8 mouse cellular contexts compared by ENCODE assay signal in genomic region chr3:89227307-89228179, GRCm38 (mm10). TPM values are rescaled to one million over a fixed set of nuclear protein-coding genes. Genes with fewer than 3 reads are reported as not detected.
A peak's percentile ranks its signal among the peaks of the same experiment; 100 is the strongest.
DNase-seq lines count a peak whose midpoint lies in the region; ATAC-seq and TF ChIP-seq lines count a peak whose summit lies in the region.

No protein-coding gene starts in this region.

- H3K27ac ChIP-seq in embryonic facial prominence, embryonic 14.5 days (replicated peaks; ENCODE audit: low read depth, low read length) = peak overlapping the region; percentile 86
- peak overlapping the region; percentile 95 for H3K27ac ChIP-seq in kidney, adult 2 months (ENCODE audit: insufficient read depth, low read depth, low read length)
- H3K27ac ChIP-seq in limb, embryonic 12.5 days = peak overlapping the region; percentile 86
- H3K27ac ChIP-seq in midbrain, embryonic 12.5 days (replicated peaks) = peak overlapping the region; percentile 98
- peak overlapping the region; percentile 31 for H3K27ac ChIP-seq in small intestine, adult 2 months (ENCODE audit: insufficient read depth, low read depth, low read length)

- WGBS in embryonic facial prominence, embryonic 14.5 days = 4% methylated on average over 35 of the region's 41 CpGs
- 5% methylated on average over 41 of the region's 41 CpGs for WGBS in kidney, adult 2 months
- WGBS in limb, embryonic 12.5 days = 3% methylated on average over 41 of the region's 41 CpGs
- 1% methylated on average over 41 of the region's 41 CpGs for WGBS in midbrain, embryonic 12.5 days
- WGBS in small intestine, adult 2 months = 3% methylated on average over 41 of the region's 41 CpGs

- peak; percentile 48 for DNase-seq in urinary bladder, postnatal 10 days (ENCODE audit: low spot score)
- no peak for DNase-seq in urinary bladder, adult 2 months (ENCODE audit: low spot score)
- DNase-seq in embryonic facial prominence, embryonic 14.5 days (ENCODE audit: low spot score) = peak; percentile 99
- peak; percentile 84 for DNase-seq in heart, adult 9 months (ENCODE audit: low spot score in 2 of 2)
- DNase-seq in kidney, adult 2 months = peak; percentile 93

- H3K9ac ChIP-seq in embryonic facial prominence, embryonic 14.5 days (ENCODE audit: low read depth, low read length) = peak overlapping the region; percentile 53
- H3K9ac ChIP-seq in limb, embryonic 12.5 days (replicated peaks) = peak overlapping the region; percentile 67
- peak overlapping the region; percentile 93 for H3K9ac ChIP-seq in midbrain, embryonic 12.5 days (replicated peaks)

- H3K4me3 ChIP-seq in embryonic facial prominence, embryonic 14.5 days (ENCODE audit: low read depth, low read length) = peak overlapping the region; percentile 38
- H3K4me3 ChIP-seq in kidney, adult 2 months (ENCODE audit: insufficient read depth, low read depth, low read length) = peak overlapping the region; percentile 42
- peak overlapping the region; percentile 51 for H3K4me3 ChIP-seq in limb, embryonic 12.5 days (replicated peaks)
- H3K4me3 ChIP-seq in midbrain, embryonic 12.5 days = peak overlapping the region; percentile 77
- peak overlapping the region; percentile 63 for H3K4me3 ChIP-seq in small intestine, adult 2 months (ENCODE audit: low read depth, low read length)

- H3K36me3 ChIP-seq in embryonic facial prominence, embryonic 14.5 days (ENCODE audit: control insufficient read depth, insufficient read depth, low read length) = peaks cover 11% of the 10 kb centered on the region
- H3K36me3 ChIP-seq in kidney, adult 2 months (ENCODE audit: control insufficient read depth, insufficient read depth, low read length) = no peaks in the 10 kb centered on the region
- H3K36me3 ChIP-seq in limb, embryonic 12.5 days = peaks cover 27% of the 10 kb centered on the region
- H3K36me3 ChIP-seq in midbrain, embryonic 12.5 days = peaks cover 21% of the 10 kb centered on the region
- H3K36me3 ChIP-seq in small intestine, adult 2 months (ENCODE audit: control insufficient read depth, insufficient read depth, low read length) = no peaks in the 10 kb centered on the region

- peaks cover 18% of the 10 kb centered on the region for H3K4me1 ChIP-seq in embryonic facial prominence, embryonic 14.5 days (ENCODE audit: control insufficient read depth, insufficient read depth, low read length)
- H3K4me1 ChIP-seq in kidney, adult 2 months (ENCODE audit: control insufficient read depth, insufficient read depth, low read length) = peaks cover 9% of the 10 kb centered on the region; the same call in 1 of the 2 replicates
- H3K4me1 ChIP-seq in limb, embryonic 12.5 days (replicated peaks) = peaks cover 38% of the 10 kb centered on the region
- peaks cover 63% of the 10 kb centered on the region for H3K4me1 ChIP-seq in midbrain, embryonic 12.5 days
- H3K4me1 ChIP-seq in small intestine, adult 2 months (ENCODE audit: control insufficient read depth, insufficient read depth, insufficient read length, low read length) = peaks cover 6% of the 10 kb centered on the region

- no peak for TF ChIP-seq CTCF in kidney, adult 2 months (conservative IDR thresholded peaks at IDR 0.05; ENCODE audit: insufficient read depth, insufficient read length, low read depth, low read length)
- no peak for TF ChIP-seq CTCF in small intestine, adult 2 months (IDR thresholded peaks at IDR 0.05; ENCODE audit: extremely low read depth, insufficient read length, insufficient replicate concordance, low read depth, low read length)

- H3K27me3 ChIP-seq in embryonic facial prominence, embryonic 14.5 days (replicated peaks; ENCODE audit: control insufficient read depth, insufficient read depth, low read length) = no peaks in the 10 kb centered on the region
- H3K27me3 ChIP-seq in kidney, adult 2 months (replicated peaks; ENCODE audit: control insufficient read depth, insufficient read depth, low read length) = no peaks in the 10 kb centered on the region
- peaks cover 26% of the 10 kb centered on the region for H3K27me3 ChIP-seq in limb, embryonic 12.5 days
- no peaks in the 10 kb centered on the region for H3K27me3 ChIP-seq in midbrain, embryonic 12.5 days
- peaks cover 21% of the 10 kb centered on the region for H3K27me3 ChIP-seq in small intestine, adult 2 months (ENCODE audit: control insufficient read depth, insufficient read depth, low read length)

- no peaks in the 10 kb centered on the region for H3K9me3 ChIP-seq in embryonic facial prominence, embryonic 14.5 days (ENCODE audit: control insufficient read depth, low read length)
- no peaks in the 10 kb centered on the region for H3K9me3 ChIP-seq in limb, embryonic 12.5 days
- H3K9me3 ChIP-seq in midbrain, embryonic 12.5 days = no peaks in the 10 kb centered on the region

- H3K4me2 ChIP-seq in embryonic facial prominence, embryonic 14.5 days (ENCODE audit: low read depth, low read length) = peak overlapping the region; percentile 67
- peak overlapping the region; percentile 96 for H3K4me2 ChIP-seq in limb, embryonic 12.5 days
- H3K4me2 ChIP-seq in midbrain, embryonic 12.5 days (replicated peaks) = peak overlapping the region; percentile 93

- ATAC-seq in embryonic facial prominence, embryonic 14.5 days (ENCODE audit: low read depth) = peak; percentile 92
- peak; percentile 85 for ATAC-seq in limb, embryonic 12.5 days (ENCODE audit: insufficient number of reproducible peaks, insufficient read depth, low FRiP score, low TSS enrichment, low read depth)
- peak; percentile 76 for ATAC-seq in midbrain, embryonic 12.5 days (ENCODE audit: low FRiP score, low read depth)

- TF ChIP-seq POLR2A in kidney, adult 2 months (IDR thresholded peaks at IDR 0.05; ENCODE audit: low read depth, low read length) = peak; percentile 16
- peak; percentile 54; the same call in 1 of the 2 replicates for TF ChIP-seq POLR2A in small intestine, adult 2 months (IDR thresholded peaks at IDR 0.05; ENCODE audit: low read depth, low read length)

RNA-seq across cellular contexts. Expression of gene Mtx1, which starts 0.7 kb away (rescaled TPM):
- polyA plus RNA-seq in urinary bladder, adult 2 months (2012; rRNA removed) = 112 and 131 TPM in 2 replicates
- 151 and 163 TPM in 2 replicates for polyA plus RNA-seq in embryonic facial prominence, embryonic 14.5 days (2014; fragmentation: Nextera tagmentation; extraction: Ambion mirVana)
- polyA plus RNA-seq in kidney, adult 2 months (2012; rRNA removed) = 257 and 283 TPM in 2 replicates
- polyA plus RNA-seq in limb, embryonic 12.5 days (2016; fragmentation: Nextera tagmentation; extraction: Ambion mirVana) = 212 and 217 TPM in 2 replicates
- polyA plus RNA-seq in midbrain, embryonic 12.5 days (2016; fragmentation: Nextera tagmentation; extraction: Ambion mirVana) = 183 and 185 TPM in 2 replicates
- polyA plus RNA-seq in small intestine, adult 2 months (2012; rRNA removed) = 92.5 and 181 TPM in 2 replicates

RNA-seq across cellular contexts. Expression of gene Muc1, which starts 1.3 kb away (rescaled TPM):
- polyA plus RNA-seq in urinary bladder, adult 2 months (2012; rRNA removed) = 0.94 and 1.2 TPM in 2 replicates
- polyA plus RNA-seq in embryonic facial prominence, embryonic 14.5 days (2014; fragmentation: Nextera tagmentation; extraction: Ambion mirVana) = 2.0 and 4.1 TPM in 2 replicates
- 45.9 and 53.8 TPM in 2 replicates for polyA plus RNA-seq in kidney, adult 2 months (2012; rRNA removed)
- polyA plus RNA-seq in limb, embryonic 12.5 days (2016; fragmentation: Nextera tagmentation; extraction: Ambion mirVana) = 0.53 and 1.0 TPM in 2 replicates
- 3.8 and 5.2 TPM in 2 replicates for polyA plus RNA-seq in midbrain, embryonic 12.5 days (2016; fragmentation: Nextera tagmentation; extraction: Ambion mirVana)
- polyA plus RNA-seq in small intestine, adult 2 months (2012; rRNA removed) = 0.76 and 139 TPM in 2 replicates

RNA-seq across cellular contexts. Expression of gene Thbs3, which starts 12.6 kb away (rescaled TPM):
- polyA plus RNA-seq in urinary bladder, adult 2 months (2012; rRNA removed) = 59.3 and 69.8 TPM in 2 replicates
- polyA plus RNA-seq in embryonic facial prominence, embryonic 14.5 days (2014; fragmentation: Nextera tagmentation; extraction: Ambion mirVana) = 51.5 and 52.0 TPM in 2 replicates
- 5.0 and 7.9 TPM in 2 replicates for polyA plus RNA-seq in kidney, adult 2 months (2012; rRNA removed)
- 44.2 and 52.7 TPM in 2 replicates for polyA plus RNA-seq in limb, embryonic 12.5 days (2016; fragmentation: Nextera tagmentation; extraction: Ambion mirVana)
- polyA plus RNA-seq in midbrain, embryonic 12.5 days (2016; fragmentation: Nextera tagmentation; extraction: Ambion mirVana) = 105 and 107 TPM in 2 replicates
- polyA plus RNA-seq in small intestine, adult 2 months (2012; rRNA removed) = 10.5 and 16.0 TPM in 2 replicates

RNA-seq across cellular contexts. Expression of gene Krtcap2, which starts 18.2 kb away (rescaled TPM):
- 67.7 and 77.1 TPM in 2 replicates for polyA plus RNA-seq in urinary bladder, adult 2 months (2012; rRNA removed)
- polyA plus RNA-seq in embryonic facial prominence, embryonic 14.5 days (2014; fragmentation: Nextera tagmentation; extraction: Ambion mirVana) = 324 and 349 TPM in 2 replicates
- polyA plus RNA-seq in kidney, adult 2 months (2012; rRNA removed) = 142 and 173 TPM in 2 replicates
- 316 and 333 TPM in 2 replicates for polyA plus RNA-seq in limb, embryonic 12.5 days (2016; fragmentation: Nextera tagmentation; extraction: Ambion mirVana)
- 253 and 255 TPM in 2 replicates for polyA plus RNA-seq in midbrain, embryonic 12.5 days (2016; fragmentation: Nextera tagmentation; extraction: Ambion mirVana)
- 120 and 182 TPM in 2 replicates for polyA plus RNA-seq in small intestine, adult 2 months (2012; rRNA removed)

RNA-seq across cellular contexts. Expression of gene Trim46, which starts 18.6 kb away (rescaled TPM):
- 4.1 and 6.0 TPM in 2 replicates for polyA plus RNA-seq in urinary bladder, adult 2 months (2012; rRNA removed)
- 3.7 and 4.7 TPM in 2 replicates for polyA plus RNA-seq in embryonic facial prominence, embryonic 14.5 days (2014; fragmentation: Nextera tagmentation; extraction: Ambion mirVana)
- 9.1 and 10.5 TPM in 2 replicates for polyA plus RNA-seq in kidney, adult 2 months (2012; rRNA removed)
- 6.1 and 6.3 TPM in 2 replicates for polyA plus RNA-seq in limb, embryonic 12.5 days (2016; fragmentation: Nextera tagmentation; extraction: Ambion mirVana)
- 25.1 and 25.5 TPM in 2 replicates for polyA plus RNA-seq in midbrain, embryonic 12.5 days (2016; fragmentation: Nextera tagmentation; extraction: Ambion mirVana)
- polyA plus RNA-seq in small intestine, adult 2 months (2012; rRNA removed) = 4.3 and 8.7 TPM in 2 replicates

Comparison
In these comparisons a context has a peak if more than half of its experiments do, and no peak if none do; other contexts are left out.
1. H3K27ac ChIP-seq: peak in every context shown above with its lines; median percentile 98 in midbrain, embryonic 12.5 days; 95 in kidney, adult 2 months; 86 in embryonic facial prominence, embryonic 14.5 days; 86 in limb, embryonic 12.5 days; 31 in small intestine, adult 2 months.